Mouse (Mus musculus): ENCODE measurements around the gene Gm20696. TPM values are rescaled to one million over a fixed set of nuclear protein-coding genes. Genes with fewer than 3 reads are reported as not detected.
A peak's percentile ranks its signal among the peaks of the same experiment; 100 is the strongest.

The Gm20696 gene
- 2.4 and 6.4 TPM in 2 replicates for polyA plus RNA-seq (2015; fragmentation: Nextera tagmentation; extraction: Ambion mirVana)

- peak; percentile 37 for DNase-seq (ENCODE audit: low spot score)
Measured at GRCm38 (mm10) chr6:99666318-99667171, at the start of gene Gm20696, which contains the start of gene Eif4e3. Gm20696 (minus strand) TSS chr6:99666797. Eif4e3 (minus strand) TSS chr6:99666771.

GRCm38 (mm10) chr6:99715913-99716312 lies 49.3 kb upstream of the Gm20696 start:
- no peak for DNase-seq (ENCODE audit: low spot score)

GRCm38 (mm10) chr6:99715191-99715590 lies 48.6 kb upstream of the Gm20696 start:
- DNase-seq (ENCODE audit: low spot score), result no peak

- DNase-seq (ENCODE audit: low spot score), result no peak
Measured at GRCm38 (mm10) chr6:99713256-99713655, 46.7 kb upstream of the Gm20696 start.

GRCm38 (mm10) chr6:99711576-99712101 lies 45.0 kb upstream of the Gm20696 start:
- no peak for DNase-seq (ENCODE audit: low spot score)

GRCm38 (mm10) chr6:99700484-99700883 lies 33.9 kb upstream of the Gm20696 start:
- DNase-seq (ENCODE audit: low spot score), result no peak

- no peak for DNase-seq (ENCODE audit: low spot score)
Measured at GRCm38 (mm10) chr6:99692916-99693841, 26.6 kb upstream of the Gm20696 start.

- DNase-seq (ENCODE audit: low spot score), result peak; percentile 8
Measured at GRCm38 (mm10) chr6:99692206-99692915, 25.8 kb upstream of the Gm20696 start, which contains the start of gene Gpr27. Gpr27 (plus strand) TSS chr6:99692679.

GRCm38 (mm10) chr6:99691666-99692205 lies 25.1 kb upstream of the Gm20696 start:
- no peak for DNase-seq (ENCODE audit: low spot score)

- no peak for DNase-seq (ENCODE audit: low spot score)
Measured at GRCm38 (mm10) chr6:99688513-99688912, 21.9 kb upstream of the Gm20696 start.

GRCm38 (mm10) chr6:99684899-99685298 lies 18.3 kb upstream of the Gm20696 start:
- peak; percentile 87 for DNase-seq (ENCODE audit: low spot score)

- no peak for DNase-seq (ENCODE audit: low spot score)
Measured at GRCm38 (mm10) chr6:99683974-99684373, 17.4 kb upstream of the Gm20696 start.

- no peak for DNase-seq (ENCODE audit: low spot score)
Measured at GRCm38 (mm10) chr6:99678108-99678507, 11.5 kb upstream of the Gm20696 start.

GRCm38 (mm10) chr6:99677325-99677724 lies 10.7 kb upstream of the Gm20696 start:
- DNase-seq (ENCODE audit: low spot score), result no peak

- no peak for DNase-seq (ENCODE audit: low spot score)
Measured at GRCm38 (mm10) chr6:99674482-99674881, 7.9 kb upstream of the Gm20696 start.

- DNase-seq (ENCODE audit: low spot score), result no peak
Measured at GRCm38 (mm10) chr6:99671768-99672167, 5.2 kb upstream of the Gm20696 start.

- peak; percentile 86 for DNase-seq (ENCODE audit: low spot score)
Measured at GRCm38 (mm10) chr6:99670481-99671119, 4.0 kb upstream of the Gm20696 start.

GRCm38 (mm10) chr6:99669481-99670325 lies 3.1 kb upstream of the Gm20696 start:
- DNase-seq (ENCODE audit: low spot score), result no peak

- DNase-seq (ENCODE audit: low spot score), result peak; percentile 43
Measured at GRCm38 (mm10) chr6:99667290-99667689, 693 bp upstream of the Gm20696 start.
